Comparison of ENCODE assay signal across 14 mouse cellular contexts in the genomic region with DNA sequence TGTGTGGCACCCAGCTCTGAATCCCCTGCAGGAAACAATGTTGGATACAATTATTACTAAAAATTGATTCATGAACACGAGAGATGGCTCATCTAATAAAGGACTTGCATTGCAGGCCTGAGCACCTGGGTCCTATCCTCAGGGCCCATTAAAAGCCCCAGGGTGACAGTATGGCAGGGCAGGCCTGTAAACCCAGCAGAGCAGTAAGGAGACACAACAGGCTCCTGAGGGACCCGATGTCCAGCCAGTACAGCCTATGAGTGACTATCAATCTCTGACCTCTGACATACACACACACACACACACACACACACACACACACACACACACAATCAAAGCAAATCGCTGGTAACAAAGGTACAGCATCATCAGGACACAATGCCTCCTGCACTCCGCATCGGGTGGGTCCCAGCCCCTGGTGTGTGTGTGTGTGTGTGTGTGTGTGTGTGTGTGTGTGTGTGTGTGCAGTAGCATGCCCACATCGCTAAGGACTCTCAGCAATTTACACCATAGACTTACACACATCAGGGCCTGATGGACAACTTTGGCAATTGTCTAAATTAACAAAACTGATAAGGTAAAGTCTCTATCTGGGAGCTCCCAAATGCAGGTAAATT.
DNase-seq lines count a peak whose midpoint lies in the region; ATAC-seq lines count a peak whose summit lies in the region.
"Had no signal": no experiment of that assay in that cellular context is flagged by ENCODE, and none has a peak within 500 bp of the region (broad histone marks: within the 10 kb centered on the region; RNA-seq: fewer than 3 reads in every experiment).

No protein-coding gene starts in this region.

- H3K4me2 ChIP-seq in heart, embryonic 13.5 days: no peak overlapping the region
- no peak overlapping the region for H3K4me2 ChIP-seq in neural tube, embryonic 11.5 days (ENCODE audit: low read depth)
- no peak overlapping the region for H3K4me2 ChIP-seq in hindbrain, embryonic 16.5 days (ENCODE audit: low read length)
- no peak overlapping the region for H3K4me2 ChIP-seq in neural tube, embryonic 15.5 days
- H3K4me2 ChIP-seq: limb, embryonic 13.5 days had no signal

- peak overlapping the region; percentile 25; the same call in 1 of the 2 replicates for H3K27ac ChIP-seq in heart, embryonic 13.5 days (replicated peaks)
- no peak overlapping the region for H3K27ac ChIP-seq in neural tube, embryonic 11.5 days (ENCODE audit: low read depth, low read length)
- H3K27ac ChIP-seq in hindbrain, embryonic 16.5 days (ENCODE audit: low read depth, low read length): peak overlapping the region; percentile 42; the same call in 1 of the 2 replicates
- H3K27ac ChIP-seq in neural tube, embryonic 15.5 days (replicated peaks): peak overlapping the region; percentile 24; the same call in 1 of the 2 replicates
- H3K27ac ChIP-seq: left cerebral cortex, adult 2 months; limb, embryonic 13.5 days; macrophage had no signal

- H3K36me3 ChIP-seq in heart, embryonic 13.5 days: no peaks in the 10 kb centered on the region
- H3K36me3 ChIP-seq in neural tube, embryonic 11.5 days (ENCODE audit: control insufficient read depth, insufficient read depth, low read length): no peaks in the 10 kb centered on the region
- no peaks in the 10 kb centered on the region for H3K36me3 ChIP-seq in hindbrain, embryonic 16.5 days (ENCODE audit: control insufficient read depth, insufficient read depth, low read length)
- no peaks in the 10 kb centered on the region for H3K36me3 ChIP-seq in neural tube, embryonic 15.5 days
- H3K36me3 ChIP-seq: G1E; heart, embryonic 10.5 days; limb, embryonic 13.5 days had no signal

- no peak overlapping the region for H3K4me3 ChIP-seq in heart, embryonic 13.5 days
- no peak overlapping the region for H3K4me3 ChIP-seq in neural tube, embryonic 11.5 days (ENCODE audit: low read depth, low read length)
- no peak overlapping the region for H3K4me3 ChIP-seq in hindbrain, embryonic 16.5 days (ENCODE audit: low read length)
- H3K4me3 ChIP-seq in neural tube, embryonic 15.5 days (replicated peaks): no peak overlapping the region
- H3K4me3 ChIP-seq: heart, embryonic 10.5 days; left cerebral cortex, adult 2 months; limb, embryonic 13.5 days had no signal

- no peaks in the 10 kb centered on the region for H3K27me3 ChIP-seq in heart, embryonic 13.5 days (replicated peaks)
- H3K27me3 ChIP-seq in neural tube, embryonic 11.5 days (ENCODE audit: control insufficient read depth, insufficient read depth, low read length): no peaks in the 10 kb centered on the region
- no peaks in the 10 kb centered on the region for H3K27me3 ChIP-seq in hindbrain, embryonic 16.5 days (replicated peaks; ENCODE audit: control insufficient read depth, insufficient read depth, low read length)
- no peaks in the 10 kb centered on the region for H3K27me3 ChIP-seq in neural tube, embryonic 15.5 days (replicated peaks)

- H3K9me3 ChIP-seq in heart, embryonic 13.5 days: no peaks in the 10 kb centered on the region
- H3K9me3 ChIP-seq in neural tube, embryonic 11.5 days (ENCODE audit: control insufficient read depth, low read length): no peaks in the 10 kb centered on the region
- H3K9me3 ChIP-seq in hindbrain, embryonic 16.5 days (ENCODE audit: control insufficient read depth, low read length): peaks cover 3% of the 10 kb centered on the region; the same call in 1 of the 2 replicates
- H3K9me3 ChIP-seq in neural tube, embryonic 15.5 days (replicated peaks): no peaks in the 10 kb centered on the region
- H3K9me3 ChIP-seq: G1E; heart, embryonic 10.5 days had no signal

- no peak for DNase-seq in heart, adult 9 months (ENCODE audit: low spot score in 2 of 2)
- no peak for DNase-seq in neural tube, embryonic 11.5 days (ENCODE audit: low spot score)
- no peak for DNase-seq in neural tube, embryonic 10.5 days (ENCODE audit: extremely low spot score, low spot score)
- DNase-seq in liver: no peak
- DNase-seq in embryo, embryonic 11 days: no peak

- WGBS in heart, embryonic 13.5 days: 73% methylated on average over 6 of the region's 6 CpGs
- 80% methylated on average over 6 of the region's 6 CpGs for WGBS in neural tube, embryonic 11.5 days
- WGBS in hindbrain, embryonic 16.5 days: 59% methylated on average over 6 of the region's 6 CpGs
- 53% methylated on average over 6 of the region's 6 CpGs for WGBS in neural tube, embryonic 15.5 days

- ATAC-seq in heart, embryonic 13.5 days (ENCODE audit: extremely low read depth, insufficient number of reproducible peaks, low FRiP score, low TSS enrichment): no peak
- peak; percentile 58 for ATAC-seq in neural tube, embryonic 11.5 days (ENCODE audit: insufficient read depth, low FRiP score, low TSS enrichment)
- ATAC-seq in hindbrain, embryonic 16.5 days: peak; percentile 12; the same call in 1 of the 2 replicates
- no peak for ATAC-seq in neural tube, embryonic 15.5 days (ENCODE audit: low FRiP score)
- ATAC-seq: liver, postnatal 0 days had no signal

- H3K4me1 ChIP-seq in heart, embryonic 13.5 days: peaks cover 59% of the 10 kb centered on the region
- H3K4me1 ChIP-seq in neural tube, embryonic 11.5 days (ENCODE audit: control insufficient read depth, insufficient read depth, low read length): no peaks in the 10 kb centered on the region
- peaks cover 12% of the 10 kb centered on the region for H3K4me1 ChIP-seq in hindbrain, embryonic 16.5 days (ENCODE audit: control insufficient read depth, insufficient read depth, low read depth, low read length)
- peaks cover 25% of the 10 kb centered on the region for H3K4me1 ChIP-seq in neural tube, embryonic 15.5 days

- H3K9ac ChIP-seq in heart, embryonic 13.5 days: no peak overlapping the region
- H3K9ac ChIP-seq in neural tube, embryonic 11.5 days (ENCODE audit: low read length): no peak overlapping the region
- H3K9ac ChIP-seq in hindbrain, embryonic 16.5 days (ENCODE audit: low read depth, low read length): no peak overlapping the region; the same call in 1 of the 2 replicates
- no peak overlapping the region; the same call in 1 of the 2 replicates for H3K9ac ChIP-seq in neural tube, embryonic 15.5 days (replicated peaks)
- H3K9ac ChIP-seq: limb, embryonic 13.5 days; liver, postnatal 0 days had no signal

Comparison
In these comparisons a context has a peak if more than half of its experiments do, and no peak if none do; other contexts are left out.
1. ATAC-seq: peak in neural tube, embryonic 11.5 days (single experiment) and hindbrain, embryonic 16.5 days (single experiment); none in heart, embryonic 13.5 days (single experiment) and neural tube, embryonic 15.5 days (single experiment).